Mouse (Mus musculus) kidney, postnatal 4 days (tissue): Measurements from ENCODE around the gene Abracl.

Experiments used
- DNase-seq, 2 experiments: peaks; one replicate each; pipeline ENCODE4 v3.0.0; 2021; ENCODE audit warnings: mixed read lengths in 2 of 2

The Abracl gene

GRCm38 (mm10) chr10:18022741-18023347, at the start of gene Abracl:
TSS of gene Abracl (minus strand) at chr10:18023288.
- peak; percentile 81 to 89 for DNase-seq

GRCm38 (mm10) chr10:18072871-18073270, 49.8 kb upstream of the Abracl start:
- no peak for DNase-seq

GRCm38 (mm10) chr10:18070616-18071015, 47.5 kb upstream of the Abracl start:
- no peak for DNase-seq

GRCm38 (mm10) chr10:18070144-18070543, 47.1 kb upstream of the Abracl start:
- DNase-seq: peak in 1 of 2 experiments; percentile 27

GRCm38 (mm10) chr10:18069576-18069975, 46.5 kb upstream of the Abracl start:
- no peak for DNase-seq

GRCm38 (mm10) chr10:18068880-18069279, 45.8 kb upstream of the Abracl start:
- DNase-seq: no peak

- no peak for DNase-seq
Observed at GRCm38 (mm10) chr10:18067761-18068446, 44.8 kb upstream of the Abracl start.

GRCm38 (mm10) chr10:18066031-18066439, 42.9 kb upstream of the Abracl start:
- no peak for DNase-seq

- no peak for DNase-seq
Observed at GRCm38 (mm10) chr10:18064606-18065228, 41.6 kb upstream of the Abracl start.

GRCm38 (mm10) chr10:18061533-18061932, 38.4 kb upstream of the Abracl start:
- no peak for DNase-seq

- no peak for DNase-seq
Observed at GRCm38 (mm10) chr10:18060778-18061177, 37.7 kb upstream of the Abracl start.

- DNase-seq: no peak
Observed at GRCm38 (mm10) chr10:18059807-18060206, 36.7 kb upstream of the Abracl start.

- DNase-seq: no peak
Observed at GRCm38 (mm10) chr10:18058681-18059338, 35.7 kb upstream of the Abracl start.

GRCm38 (mm10) chr10:18056391-18056745, 33.3 kb upstream of the Abracl start:
- DNase-seq: no peak

- no peak for DNase-seq
Observed at GRCm38 (mm10) chr10:18055696-18056390, 32.8 kb upstream of the Abracl start, which contains the start of gene Reps1. TSS of gene Reps1 (plus strand) at chr10:18055861.

GRCm38 (mm10) chr10:18055009-18055695, 32.1 kb upstream of the Abracl start:
- DNase-seq: peak; percentile 86 to 92

GRCm38 (mm10) chr10:18047380-18048146, 24.5 kb upstream of the Abracl start:
- no peak for DNase-seq

GRCm38 (mm10) chr10:18046380-18046779, 23.3 kb upstream of the Abracl start:
- DNase-seq: no peak

GRCm38 (mm10) chr10:18036849-18037248, 13.8 kb upstream of the Abracl start:
- DNase-seq: no peak

- DNase-seq: no peak
Observed at GRCm38 (mm10) chr10:18034408-18034807, 11.3 kb upstream of the Abracl start.

GRCm38 (mm10) chr10:18022312-18022711, 776 bp downstream of the Abracl start:
- peak; percentile 93 for DNase-seq
